Mouse (Mus musculus) MEL (cell line): ENCODE results near the gene Polr1a.

ENCODE experiments used
- CTCF ChIP-seq, 3 experiments: IDR thresholded peaks in 2 of 3; conservative IDR thresholded peaks in 1 of 3; 2 replicates each; pipeline ENCODE4 v1.5.1; 2011 to 2012; ENCODE audit warnings: low read length in 3 of 3, low read depth in 2 of 3, mild to moderate bottlenecking in 2 of 3, improper control_type of control experiment in 1 of 3, inconsistent platforms in 1 of 3, mixed read lengths in 1 of 3, moderate library complexity in 1 of 3; ENCODE audit not compliant: control insufficient read depth in 1 of 3, insufficient read depth in 1 of 3, poor library complexity in 1 of 3, severe bottlenecking in 1 of 3
- E2F4 ChIP-seq: IDR thresholded peaks from 2 replicates; pipeline ENCODE4 v1.6.1; 2011; ENCODE audit warnings: low read depth, low read length, improper control_type of control experiment, borderline replicate concordance
- ELF1 ChIP-seq: IDR thresholded peaks from 2 replicates; pipeline ENCODE4 v1.6.1; 2014; ENCODE audit warnings: low read depth, mild to moderate bottlenecking, inconsistent platforms, low read length, improper control_type of control experiment, moderate library complexity
- EP300 ChIP-seq, 2 experiments: IDR thresholded peaks; 2 replicates each; pipeline ENCODE4 v1.6.1; 2011; ENCODE audit warnings: improper control_type of control experiment in 2 of 2, low read length in 2 of 2, low read depth in 1 of 2, mild to moderate bottlenecking in 1 of 2
- KAT2A ChIP-seq: conservative IDR thresholded peaks from 2 replicates; pipeline ENCODE4 v1.6.1; 2012; ENCODE audit warnings: low read depth, low read length, improper control_type of control experiment, inconsistent platforms
- MXI1 ChIP-seq: IDR thresholded peaks from 2 replicates; pipeline ENCODE4 v1.6.1; 2011; ENCODE audit warnings: mild to moderate bottlenecking, low read depth, low read length, improper control_type of control experiment
- POLR2A ChIP-seq, 2 experiments: IDR thresholded peaks; 2 replicates each; pipeline ENCODE4 v1.6.1; 2011 to 2012; ENCODE audit warnings: low read length in 2 of 2, mild to moderate bottlenecking in 2 of 2, control low read depth in 1 of 2, improper control_type of control experiment in 1 of 2, low read depth in 1 of 2, moderate library complexity in 1 of 2; ENCODE audit not compliant: control insufficient read depth in 1 of 2, insufficient read depth in 1 of 2, poor library complexity in 1 of 2
- POLR2AphosphoS5 ChIP-seq: IDR thresholded peaks from 2 replicates; pipeline ENCODE4 v1.6.1; 2012; ENCODE audit warnings: low read depth, borderline replicate concordance, mild to moderate bottlenecking, inconsistent platforms, low read length, moderate library complexity, mixed read lengths
- SMC3 ChIP-seq: IDR thresholded peaks from 2 replicates; pipeline ENCODE4 v1.6.1; 2011; ENCODE audit warnings: low read depth, low read length, improper control_type of control experiment
- UBTF ChIP-seq: IDR thresholded peaks from 2 replicates; pipeline ENCODE4 v1.6.1; 2012; ENCODE audit warnings: low read depth, mild to moderate bottlenecking, inconsistent platforms, low read length, improper control_type of control experiment, moderate library complexity, borderline replicate concordance; ENCODE audit not compliant: insufficient read depth
- USF1 ChIP-seq: IDR thresholded peaks from 2 replicates; pipeline ENCODE4 v1.6.1; 2014; ENCODE audit warnings: low read depth, mild to moderate bottlenecking, inconsistent platforms, low read length, improper control_type of control experiment, moderate library complexity
- ZNF384 ChIP-seq: IDR thresholded peaks from 2 replicates; pipeline ENCODE4 v1.6.1; 2012; ENCODE audit warnings: low read depth, mild to moderate bottlenecking, inconsistent platforms, low read length, improper control_type of control experiment

GRCm38 (mm10) chr6:72008213-72008655, 99.4 kb downstream of the Polr1a start:
- no peak for TF ChIP-seq ELF1
- no peak for TF ChIP-seq POLR2A (IDR thresholded peaks at IDR 0.05; ENCODE audit: control insufficient read depth in 1 of 2, insufficient read depth in 1 of 2, low read depth in 1 of 2, low read length in 2 of 2, poor library complexity in 1 of 2)
- no peak for TF ChIP-seq EP300 (IDR thresholded peaks at IDR 0.05; ENCODE audit: low read depth in 1 of 2, low read length in 2 of 2)
- TF ChIP-seq CTCF (IDR thresholded peaks at IDR 0.05 in 2 of 3, conservative IDR thresholded peaks at IDR 0.05 in 1 of 3; ENCODE audit: control insufficient read depth in 1 of 3, insufficient read depth in 1 of 3, low read depth in 2 of 3, low read length in 3 of 3, poor library complexity in 1 of 3, severe bottlenecking in 1 of 3), result no peak
- TF ChIP-seq POLR2AphosphoS5, result no peak
- no peak for TF ChIP-seq UBTF
- TF ChIP-seq ZNF384, result no peak
- TF ChIP-seq KAT2A, result no peak
- no peak for TF ChIP-seq USF1
- TF ChIP-seq MXI1, result no peak
- TF ChIP-seq SMC3, result no peak
- no peak for TF ChIP-seq E2F4
